Mouse (Mus musculus): ENCODE measurements around the gene Sprtn. TPM values are rescaled to one million over a fixed set of nuclear protein-coding genes. Genes with fewer than 3 reads are reported as not detected.

Sprtn gene
- polyA plus RNA-seq (2014; fragmentation: Illumina TruSeq; extraction: RNeasy Lipid Tissue Mini Kit (QIAGEN cat#74804); ENCODE audit: low read depth, low replicate concordance): 18.3 TPM

DNA sequence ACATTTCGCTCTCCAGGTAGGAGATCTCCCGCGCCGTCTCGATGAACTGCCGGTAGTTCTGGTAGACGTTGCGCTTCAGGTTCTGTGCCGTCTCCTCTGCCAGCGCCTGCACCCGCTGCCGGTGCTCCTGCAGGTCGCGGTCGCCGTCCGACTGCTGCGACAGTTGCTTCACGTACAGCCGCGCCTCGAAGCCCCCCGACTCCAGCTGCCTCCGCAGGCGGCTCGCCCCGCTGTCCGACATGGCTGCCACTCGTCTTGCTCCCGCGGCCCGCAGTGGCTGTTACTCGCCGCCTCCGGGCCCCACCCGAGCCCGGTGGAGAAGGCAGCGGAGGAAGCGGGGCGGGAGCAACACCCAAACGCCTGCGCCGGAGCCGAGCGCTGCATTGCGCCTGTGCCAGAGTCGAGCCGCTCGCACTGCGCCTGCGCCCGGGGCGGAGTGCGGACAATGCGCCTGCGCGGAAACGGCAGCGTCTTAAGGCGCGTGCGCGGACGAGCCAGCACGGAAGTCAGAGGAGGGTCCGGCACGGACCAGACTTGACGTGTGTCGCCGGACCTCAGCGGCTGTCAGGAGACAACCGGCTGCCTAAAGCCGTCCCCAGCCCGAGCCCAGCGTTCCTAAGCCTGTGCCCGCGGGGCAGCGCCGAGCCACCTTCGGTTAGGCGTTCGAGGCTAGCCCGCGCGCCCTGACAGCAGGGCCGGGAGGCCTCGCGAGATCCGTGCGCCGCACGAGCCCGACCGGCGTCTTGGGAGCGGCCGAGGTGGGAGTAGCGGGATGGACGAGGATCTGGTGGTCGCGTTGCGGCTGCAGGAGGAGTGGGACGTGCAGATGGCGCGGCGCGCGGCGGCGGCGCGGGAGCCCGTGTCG, at the start of gene Sprtn, which contains the start of gene Exoc8:
TSS of gene Sprtn (plus strand) at position 501 of the 865 bp plus-strand sequence.
TSS of gene Exoc8 (minus strand) at position 320 of the 865 bp plus-strand sequence.

DNA sequence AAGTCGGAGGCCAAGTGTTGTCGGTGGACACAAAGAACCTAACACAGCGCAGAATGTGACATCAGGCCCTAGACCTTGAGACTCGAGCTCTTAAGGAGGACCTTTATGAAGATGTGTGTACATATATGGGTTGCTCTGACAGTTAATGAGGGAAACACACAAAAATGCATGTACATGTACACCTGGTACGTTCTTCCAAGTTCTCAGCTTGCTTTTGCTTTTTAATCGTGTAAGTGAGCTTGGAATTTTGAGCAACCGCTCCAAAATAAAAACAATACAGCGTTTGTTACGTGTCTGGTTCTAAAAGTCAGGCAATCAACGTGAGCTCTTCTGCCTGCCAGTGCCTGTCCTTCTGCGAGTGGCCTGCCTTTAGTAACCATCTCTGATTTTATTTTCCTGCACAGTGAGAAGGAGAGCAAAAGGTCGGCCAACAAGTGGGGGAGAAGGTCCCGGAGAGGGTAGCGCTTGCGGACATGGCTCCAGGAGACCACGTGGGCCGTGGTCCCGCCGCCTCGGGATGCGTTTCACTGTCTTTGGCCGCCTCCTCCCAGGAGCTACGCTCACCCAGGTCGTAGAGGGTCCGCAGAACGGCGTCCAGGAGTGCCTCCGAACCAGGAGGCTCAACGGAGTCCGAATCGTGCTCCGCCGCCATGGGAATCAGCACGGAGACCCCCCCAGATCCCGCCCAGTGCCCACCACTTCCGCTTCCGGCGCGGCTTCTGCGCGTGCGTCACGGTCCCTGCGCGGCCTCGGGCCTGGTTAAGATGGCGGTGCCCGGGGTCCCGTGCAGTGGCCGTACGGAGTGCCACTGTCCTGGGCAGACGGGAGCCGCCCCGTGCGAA, 35.1 kb upstream of the Sprtn start, which contains the start of the genes Gnpat and 2810004N23Rik:
TSS of gene Gnpat (plus strand) at position 713 of the 842 bp plus-strand sequence.
TSS of gene 2810004N23Rik (minus strand) at position 800 of the 842 bp plus-strand sequence.

DNA sequence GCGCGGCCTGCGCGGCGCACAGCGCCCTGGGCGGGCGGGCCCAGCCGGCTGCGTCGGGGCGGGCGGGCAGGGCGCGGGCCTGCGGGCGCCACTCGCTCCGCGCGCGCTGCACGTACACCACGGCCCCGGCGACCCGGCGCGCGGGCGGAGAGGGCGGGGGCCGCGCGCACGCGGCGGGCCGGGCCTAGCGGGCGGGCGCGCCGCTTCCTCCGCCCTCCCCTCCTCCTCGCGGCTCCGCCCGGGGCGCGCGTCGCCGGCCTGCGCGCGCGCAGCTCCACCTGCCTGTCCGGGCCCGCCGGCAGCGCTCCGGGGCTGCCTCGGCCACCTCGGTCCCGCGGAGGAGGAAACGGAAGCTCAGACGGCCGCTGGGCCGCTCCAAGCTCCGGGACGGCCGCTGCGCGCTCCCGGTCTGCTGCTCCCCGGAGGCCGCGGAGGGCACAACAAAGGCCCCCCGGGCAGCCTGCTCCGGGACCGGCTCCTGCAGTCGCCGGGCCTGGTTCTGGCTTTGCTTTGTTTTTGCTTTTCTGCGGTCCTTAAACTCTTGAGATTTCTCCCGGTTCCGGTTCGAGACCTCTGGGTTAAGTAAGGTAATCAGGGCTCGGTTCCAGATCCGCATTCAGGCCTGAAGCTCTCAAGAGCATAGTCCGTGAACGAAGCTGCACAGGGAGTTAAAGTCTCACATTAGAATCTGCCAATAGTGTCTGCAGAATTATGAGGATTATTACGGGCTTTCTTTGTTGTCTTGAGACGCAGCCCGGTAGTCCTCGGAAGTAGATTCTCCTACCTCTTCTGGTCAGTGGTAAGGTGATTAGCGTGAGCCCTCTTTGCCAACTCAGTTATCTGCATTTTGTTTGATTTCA, 51.8 kb downstream of the Sprtn start, which contains the start of gene Egln1:
TSS of gene Egln1 (minus strand) at position 116 of the 860 bp plus-strand sequence.

Other genes with a start within 250 kb of the Sprtn start
- 9.8 TPM for gene 2310022B05Rik, start 234.5 kb upstream of the Sprtn start, polyA plus RNA-seq (2014; fragmentation: Illumina TruSeq; extraction: RNeasy Lipid Tissue Mini Kit (QIAGEN cat#74804); ENCODE audit: low read depth, low replicate concordance)
- gene Ttc13, start 175.9 kb upstream of the Sprtn start, polyA plus RNA-seq (2014; fragmentation: Illumina TruSeq; extraction: RNeasy Lipid Tissue Mini Kit (QIAGEN cat#74804); ENCODE audit: low read depth, low replicate concordance): 36.5 TPM
- 2.8 TPM for gene Arv1, start 175.7 kb upstream of the Sprtn start, polyA plus RNA-seq (2014; fragmentation: Illumina TruSeq; extraction: RNeasy Lipid Tissue Mini Kit (QIAGEN cat#74804); ENCODE audit: low read depth, low replicate concordance)
- 0.57 TPM for gene Fam89a, start 146.1 kb upstream of the Sprtn start, polyA plus RNA-seq (2014; fragmentation: Illumina TruSeq; extraction: RNeasy Lipid Tissue Mini Kit (QIAGEN cat#74804); ENCODE audit: low read depth, low replicate concordance)
- gene Trim67, start 104.8 kb upstream of the Sprtn start, polyA plus RNA-seq (2014; fragmentation: Illumina TruSeq; extraction: RNeasy Lipid Tissue Mini Kit (QIAGEN cat#74804); ENCODE audit: low read depth, low replicate concordance): not detected
- gene Gnpat, start 34.9 kb upstream of the Sprtn start, polyA plus RNA-seq (2014; fragmentation: Illumina TruSeq; extraction: RNeasy Lipid Tissue Mini Kit (QIAGEN cat#74804); ENCODE audit: low read depth, low replicate concordance): 40.3 TPM
- gene 2810004N23Rik, start 34.8 kb upstream of the Sprtn start, polyA plus RNA-seq (2014; fragmentation: Illumina TruSeq; extraction: RNeasy Lipid Tissue Mini Kit (QIAGEN cat#74804); ENCODE audit: low read depth, low replicate concordance): 25.0 TPM
- gene Exoc8, start 181 bp upstream of the Sprtn start, polyA plus RNA-seq (2014; fragmentation: Illumina TruSeq; extraction: RNeasy Lipid Tissue Mini Kit (QIAGEN cat#74804); ENCODE audit: low read depth, low replicate concordance): 15.8 TPM
- 43.2 TPM for gene Egln1, start 51.4 kb downstream of the Sprtn start, polyA plus RNA-seq (2014; fragmentation: Illumina TruSeq; extraction: RNeasy Lipid Tissue Mini Kit (QIAGEN cat#74804); ENCODE audit: low read depth, low replicate concordance)
- 48.5 TPM for gene Tsnax, start 115.1 kb downstream of the Sprtn start, polyA plus RNA-seq (2014; fragmentation: Illumina TruSeq; extraction: RNeasy Lipid Tissue Mini Kit (QIAGEN cat#74804); ENCODE audit: low read depth, low replicate concordance)
- not detected for gene Disc1, start 156.3 kb downstream of the Sprtn start, polyA plus RNA-seq (2014; fragmentation: Illumina TruSeq; extraction: RNeasy Lipid Tissue Mini Kit (QIAGEN cat#74804); ENCODE audit: low read depth, low replicate concordance)